8 mouse cellular contexts compared by ENCODE assay signal in genomic region chr7:25010090-25010913, GRCm38 (mm10). TPM values are rescaled to one million over a fixed set of nuclear protein-coding genes. Genes with fewer than 3 reads are reported as not detected.
A peak's percentile ranks its signal among the peaks of the same experiment; 100 is the strongest.
DNase-seq lines count a peak whose midpoint lies in the region; ATAC-seq and TF ChIP-seq lines count a peak whose summit lies in the region.

No protein-coding gene starts in this region.

- no peaks in the 10 kb centered on the region for H3K9me3 ChIP-seq in ES-E14 (ENCODE audit: control insufficient read depth, insufficient read depth, low read depth, low read length)

- peak overlapping the region; percentile 46 to 61 for H3K4me3 ChIP-seq in ES-E14 (ENCODE audit: insufficient read depth in 1 of 2, low read depth in 1 of 2, low read length in 2 of 2, poor library complexity in 1 of 2, severe bottlenecking in 1 of 2)

- in situ Hi-C loops in ES-E14 (cut with MboI; ENCODE audit: low sequenced_read_pairs in 2 of 2, unreplicated experiment in 2 of 2): no loop called here

- DNase-seq in CD4-positive, CD25-positive, alpha-beta regulatory T cell, adult 2 months (ENCODE audit: low read depth, low spot score): peak; percentile 47
- no peak for DNase-seq in ES-E14 (ENCODE audit: low read depth, low spot score)
- DNase-seq in embryo, embryonic 10 days (ENCODE audit: low spot score): peak; percentile 84
- DNase-seq in heart, postnatal 10 days: peak; percentile 42 to 54
- DNase-seq in layer of hippocampus, postnatal 14 days (ENCODE audit: low spot score in 2 of 2): peak; percentile 59 to 65
- peak; percentile 45 for DNase-seq in lung, postnatal 10 days
- DNase-seq in right cerebral cortex, postnatal 10 days (ENCODE audit: low spot score in 2 of 2): peak; percentile 81

- no peaks in the 10 kb centered on the region; the same call in 1 of the 2 replicates for H3K36me3 ChIP-seq in ES-E14 (ENCODE audit: control insufficient read depth, insufficient read depth, low read length, poor library complexity, severe bottlenecking)

- H3K4me1 ChIP-seq in ES-E14 (ENCODE audit: control insufficient read depth in 2 of 2, insufficient read depth in 2 of 2, low read length in 2 of 2, poor library complexity in 1 of 2): peaks cover 11 to 20% of the 10 kb centered on the region in 2 experiments

- H3K27ac ChIP-seq in ES-E14 (ENCODE audit: insufficient read depth, low read depth, low read length, poor library complexity, severe bottlenecking): no peak overlapping the region

- H3K9ac ChIP-seq in ES-E14 (ENCODE audit: insufficient read depth, low read depth, low read length, poor library complexity, severe bottlenecking): peak overlapping the region; percentile 69

- intact Hi-C loops in heart, postnatal 10 days (cut with DNase I): no loop called here

- ATAC-seq in CD4-positive, CD25-positive, alpha-beta regulatory T cell, adult 4 months: no peak

TF ChIP-seq in ES-E14, 5 proteins besides CTCF, POLR2A, EP300 and RAD21:
- no peak for TF ChIP-seq ZNF384 (IDR thresholded peaks at IDR 0.05; ENCODE audit: low read depth, low read length)
- TF ChIP-seq MAFK (IDR thresholded peaks at IDR 0.05; ENCODE audit: insufficient read depth, low read depth, low read length): no peak

RNA-seq across cellular contexts. Expression of gene Atp1a3, which starts 4.5 kb away (rescaled TPM):
- 1 to 10 TPM; 2.3 TPM for polyA plus RNA-seq in CD4-positive, CD25-positive, alpha-beta regulatory T cell, adult 4 months (2017; shearing (Covaris generic))
- 21.2 and 37.0 TPM in 2 replicates for total RNA-seq in ES-E14 (2012; rRNA removed)
- total RNA-seq in heart, postnatal 10 days (2021): under 1 TPM; 0.43 to 0.72 TPM
- 1,000 to 10,000 TPM; 2,620 to 2,738 TPM for total RNA-seq in layer of hippocampus, postnatal 14 days (2021)

RNA-seq across cellular contexts. Expression of gene Rabac1, which starts 37.7 kb away (rescaled TPM):
- polyA plus RNA-seq in CD4-positive, CD25-positive, alpha-beta regulatory T cell, adult 4 months (2017; shearing (Covaris generic)): 100 to 1,000 TPM; 187 to 237 TPM
- 212 and 328 TPM in 2 replicates for total RNA-seq in ES-E14 (2012; rRNA removed)
- total RNA-seq in heart, postnatal 10 days (2021): 100 to 1,000 TPM; 292 to 300 TPM
- 100 to 1,000 TPM; 262 to 275 TPM for total RNA-seq in layer of hippocampus, postnatal 14 days (2021)

Comparison
In these comparisons a context has a peak if more than half of its experiments do, and no peak if none do; other contexts are left out.
1. RNA of gene Atp1a3, which starts 4.5 kb away (total RNA-seq): 2,620 to 2,738 TPM in layer of hippocampus, postnatal 14 days; 21.2 to 37.0 TPM in ES-E14 and 0.43 to 0.72 TPM in heart, postnatal 10 days; every median in the first group is over 10 times any median in the second.